Mouse (Mus musculus) T-cell, adult 66 days (primary cell): ENCODE results near the gene Ntrk2. TPM values are rescaled to one million over a fixed set of nuclear protein-coding genes. Genes with fewer than 3 reads are reported as not detected.

ENCODE experiments used
- total RNA-seq, 2 experiments: library from RNA; stranded (reverse); gene quantifications; 3 replicates in 1 of 2; 4 replicates in 1 of 2; pipeline ENCODE4 v1.2.4; 2023

The Ntrk2 gene
- total RNA-seq: not detected

GRCm38 (mm10) chr13:58806397-58806892 lies at the start of gene Ntrk2:
Gene Ntrk2, plus strand, starts transcription at chr13:58806569.

Other genes with a start within 250 kb of the Ntrk2 start
- not detected for gene Slc28a3, start 195.7 kb upstream of the Ntrk2 start, total RNA-seq